Mouse (Mus musculus): ENCODE measurements at regions not wholly inside any gene's neighbourhood (a gene's known extent, or its start where the extent isn't known, plus 50 kb on each side); places are given as distances from the start of the nearest gene placed in this dataset.
"Not testable (repeated sequence)": the region's sequence is repeated elsewhere in the genome, so short reads cannot be mapped to it uniquely, and the experiment has no call there.

DNA sequence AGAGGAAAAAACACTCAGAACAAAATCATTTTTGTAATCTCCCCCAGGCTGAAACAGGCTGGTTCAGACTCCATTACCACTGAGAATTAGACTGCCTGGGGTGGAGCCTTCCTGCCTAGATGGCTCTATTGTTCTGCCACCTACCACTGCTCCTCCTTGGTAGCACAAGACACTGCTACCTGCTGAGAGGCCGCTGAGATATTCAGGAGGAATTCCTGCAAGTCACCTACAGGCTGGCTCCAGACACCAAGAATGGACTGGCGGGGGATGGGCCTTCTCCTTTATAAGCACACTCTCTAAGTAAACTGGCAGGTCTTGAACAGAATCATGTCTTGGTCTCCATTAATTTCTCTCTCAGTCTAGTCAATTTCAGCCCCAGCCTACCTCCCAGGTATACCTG lies 3289.4 kb downstream of the Gm37988 start:
- no peak for TF ChIP-seq CTCF (IDR thresholded peaks at IDR 0.05; ENCODE audit: low read depth, low read length)
- TF ChIP-seq EP300 (IDR thresholded peaks at IDR 0.05; ENCODE audit: insufficient read depth, low read depth, low read length): peak; percentile 74; the same call in 1 of the 2 replicates
- Histone ChIP-seq H3K36me3 (ENCODE audit: control insufficient read depth, insufficient read depth, low read length, poor library complexity, severe bottlenecking) (no peaks in the 10 kb centered on the region), H3K9ac (ENCODE audit: low read depth, poor library complexity, severe bottlenecking) (no peak overlapping the region), H3K27me3 (ENCODE audit: control insufficient read depth, insufficient read depth, low read length, poor library complexity, severe bottlenecking) (no peaks in the 10 kb centered on the region), H3K9me3 (replicated peaks; ENCODE audit: control insufficient read depth, insufficient read depth, low read length, poor library complexity, severe bottlenecking) (peaks cover 19% of the 10 kb centered on the region), H3K4me3 (ENCODE audit: low read depth, low read length) (no peak overlapping the region), H3K4me1 (ENCODE audit: control insufficient read depth, insufficient read depth, low read length) (no peaks in the 10 kb centered on the region), H3K27ac (ENCODE audit: insufficient read depth, low read length) (peak overlapping the region; percentile 36; the same call in 1 of the 2 replicates)

- not testable (repeated sequence) for H3K9me3 ChIP-seq (replicated peaks; ENCODE audit: control insufficient read depth, insufficient read depth, low read length, poor library complexity, severe bottlenecking); H3K36me3 ChIP-seq (ENCODE audit: control insufficient read depth, insufficient read depth, low read length, poor library complexity, severe bottlenecking); H3K27me3 ChIP-seq (ENCODE audit: control insufficient read depth, insufficient read depth, low read length, poor library complexity, severe bottlenecking); H3K4me3 ChIP-seq (ENCODE audit: low read depth, low read length); H3K27ac ChIP-seq (ENCODE audit: insufficient read depth, low read length); H3K4me1 ChIP-seq (ENCODE audit: control insufficient read depth, insufficient read depth, low read length); H3K9ac ChIP-seq (ENCODE audit: low read depth, poor library complexity, severe bottlenecking)
Measured at GRCm38 (mm10) chr1:8123021-8123420, 3290.9 kb upstream of the A830018L16Rik start.

GRCm38 (mm10) chr1:8134434-8135433 lies 3279.2 kb upstream of the A830018L16Rik start:
- not testable (repeated sequence) for H3K4me3 ChIP-seq (ENCODE audit: low read depth, low read length); H3K9me3 ChIP-seq (replicated peaks; ENCODE audit: control insufficient read depth, insufficient read depth, low read length, poor library complexity, severe bottlenecking); H3K36me3 ChIP-seq (ENCODE audit: control insufficient read depth, insufficient read depth, low read length, poor library complexity, severe bottlenecking); H3K27me3 ChIP-seq (ENCODE audit: control insufficient read depth, insufficient read depth, low read length, poor library complexity, severe bottlenecking); H3K9ac ChIP-seq (ENCODE audit: low read depth, poor library complexity, severe bottlenecking); H3K4me1 ChIP-seq (ENCODE audit: control insufficient read depth, insufficient read depth, low read length); H3K27ac ChIP-seq (ENCODE audit: insufficient read depth, low read length)

GRCm38 (mm10) chr1:8142583-8142982 lies 3271.3 kb upstream of the A830018L16Rik start:
- TF ChIP-seq CTCF (IDR thresholded peaks at IDR 0.05; ENCODE audit: low read depth, low read length): no peak
- TF ChIP-seq EP300 (IDR thresholded peaks at IDR 0.05; ENCODE audit: insufficient read depth, low read depth, low read length): no peak
- no peak for TF ChIP-seq POLR2A (IDR thresholded peaks at IDR 0.05; ENCODE audit: insufficient read depth, low read length)
- no peak overlapping the region for H3K27ac ChIP-seq (ENCODE audit: insufficient read depth, low read length)
- no peak overlapping the region for H3K9ac ChIP-seq (ENCODE audit: low read depth, poor library complexity, severe bottlenecking)
- H3K27me3 ChIP-seq (ENCODE audit: control insufficient read depth, insufficient read depth, low read length, poor library complexity, severe bottlenecking): no peaks in the 10 kb centered on the region
- H3K36me3 ChIP-seq (ENCODE audit: control insufficient read depth, insufficient read depth, low read length, poor library complexity, severe bottlenecking): no peaks in the 10 kb centered on the region
- H3K9me3 ChIP-seq (replicated peaks; ENCODE audit: control insufficient read depth, insufficient read depth, low read length, poor library complexity, severe bottlenecking): no peaks in the 10 kb centered on the region
- H3K4me3 ChIP-seq (ENCODE audit: low read depth, low read length): no peak overlapping the region
- H3K4me1 ChIP-seq (ENCODE audit: control insufficient read depth, insufficient read depth, low read length): no peaks in the 10 kb centered on the region

- Histone ChIP-seq H3K9ac (ENCODE audit: low read depth, poor library complexity, severe bottlenecking) (no peak overlapping the region), H3K27me3 (ENCODE audit: control insufficient read depth, insufficient read depth, low read length, poor library complexity, severe bottlenecking) (no peaks in the 10 kb centered on the region), H3K27ac (ENCODE audit: insufficient read depth, low read length) (no peak overlapping the region), H3K4me3 (ENCODE audit: low read depth, low read length) (no peak overlapping the region), H3K36me3 (ENCODE audit: control insufficient read depth, insufficient read depth, low read length, poor library complexity, severe bottlenecking) (no peaks in the 10 kb centered on the region), H3K9me3 (replicated peaks; ENCODE audit: control insufficient read depth, insufficient read depth, low read length, poor library complexity, severe bottlenecking) (peaks cover 5% of the 10 kb centered on the region; the same call in 1 of the 2 replicates), H3K4me1 (ENCODE audit: control insufficient read depth, insufficient read depth, low read length) (no peaks in the 10 kb centered on the region)
- TF ChIP-seq CTCF (IDR thresholded peaks at IDR 0.05; ENCODE audit: low read depth, low read length): no peak
- no peak for TF ChIP-seq POLR2A (IDR thresholded peaks at IDR 0.05; ENCODE audit: insufficient read depth, low read length)
- TF ChIP-seq EP300 (IDR thresholded peaks at IDR 0.05; ENCODE audit: insufficient read depth, low read depth, low read length): no peak
Measured at GRCm38 (mm10) chr1:8173196-8173595, 3240.7 kb upstream of the A830018L16Rik start.

Measured in ES-Bruce4 (cell line).